Mouse (Mus musculus): Measurements from ENCODE around the gene C2cd6.

DNA sequence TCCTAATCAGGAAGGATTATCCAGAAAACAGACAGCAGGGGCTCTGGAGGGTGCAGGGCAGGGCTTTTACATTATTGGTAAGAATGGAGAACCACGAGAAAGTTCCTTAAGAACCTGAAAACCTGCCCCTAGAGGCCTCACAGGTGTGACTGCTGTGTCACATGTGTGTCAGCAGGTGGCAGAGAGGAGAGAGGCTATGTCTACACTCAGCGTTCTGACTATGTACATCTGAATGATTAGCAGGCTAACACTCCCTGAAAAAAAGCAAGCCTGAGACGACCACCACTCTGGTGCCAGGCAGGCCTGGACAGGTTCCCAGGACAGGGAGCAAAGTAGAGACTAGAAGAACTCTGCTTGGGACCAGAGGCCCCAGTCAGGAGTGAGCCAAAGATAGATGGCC is 23.8 kb downstream of the C2cd6 start:
- TF ChIP-seq HCFC1 (IDR thresholded peaks at IDR 0.05; ENCODE audit: borderline replicate concordance, insufficient read depth, low read length) (no peak), CHD2 (IDR thresholded peaks at IDR 0.05; ENCODE audit: low read depth, low read length) (no peak), MAFK (IDR thresholded peaks at IDR 0.05; ENCODE audit: insufficient read depth, low read depth, low read length) (no peak), ZC3H11A (IDR thresholded peaks at IDR 0.05; ENCODE audit: borderline replicate concordance, low read depth, low read length) (no peak)

Data from ES-E14 (cell line).